Mouse (Mus musculus) heart, postnatal 0 days (tissue): ENCODE results near the gene Peli2.

Experiments used
- CTCF ChIP-seq: IDR thresholded peaks from 2 replicates; pipeline ENCODE4 v1.5.1; 2016; ENCODE audit warnings: antibody characterized with exemption, control low read depth, low read depth
- EP300 ChIP-seq: IDR thresholded peaks from 2 replicates; pipeline ENCODE4 v1.6.1; 2016; ENCODE audit warnings: antibody characterized with exemption, low read depth

- TF ChIP-seq CTCF (no peak), EP300 (no peak)
Observed at GRCm38 (mm10) chr14:48246236-48246635, 125.6 kb downstream of the Peli2 start.
